In genomic region chr8:116590106-116590505, GRCm38 (mm10) we compare ENCODE assay signal across 15 mouse cellular contexts.
A peak's percentile ranks its signal among the peaks of the same experiment; 100 is the strongest.
DNase-seq lines count a peak whose midpoint lies in the region; ATAC-seq lines count a peak whose summit lies in the region.
"Had no signal": no experiment of that assay in that cellular context is flagged by ENCODE, and none has a peak within 500 bp of the region (broad histone marks: within the 10 kb centered on the region; RNA-seq: fewer than 3 reads in every experiment).

No protein-coding gene starts in this region.

- peak; percentile 87 for ATAC-seq in frontal cortex, adult (ENCODE audit: low TSS enrichment)
- no peak for ATAC-seq in erythroblast, adult 5-6 weeks (replicated peaks; ENCODE audit: low FRiP score, poor library complexity, severe bottlenecking)
- ATAC-seq: lung, postnatal 0 days had no signal

- DNase-seq in frontal cortex, postnatal 10 days (ENCODE audit: low spot score in 2 of 2): no peak
- DNase-seq in T-cell, adult 2 months (ENCODE audit: low spot score): peak; percentile 45
- peak; percentile 43 for DNase-seq in cerebellum, adult 9-11 months
- DNase-seq in thymus, postnatal 10 days (ENCODE audit: low spot score in 2 of 2): peak; percentile 72 to 79
- DNase-seq in heart, adult 8-10 months (ENCODE audit: low spot score): no peak
- no peak for DNase-seq in heart, postnatal 14 days
- DNase-seq: adrenal gland, postnatal 14 days; gastrocnemius, postnatal 14 days; kidney, adult 18-20 months; kidney, postnatal 25 days; liver, embryonic 13.5 days; right cerebral cortex, postnatal 25 days had no signal

- intact Hi-C loops in heart, postnatal 14 days (cut with DNase I): no loop called here

Comparison
In these comparisons a context has a peak if more than half of its experiments do, and no peak if none do; other contexts are left out.
1. DNase-seq: peak in T-cell, adult 2 months (single experiment), cerebellum, adult 9-11 months (single experiment) and thymus, postnatal 10 days (2 of 2); none in frontal cortex, postnatal 10 days (0 of 2), heart, adult 8-10 months (single experiment) and heart, postnatal 14 days (0 of 2).